Mouse (Mus musculus) forebrain, postnatal 0 days (tissue): Measurements from ENCODE around the gene Gm20219. TPM values are rescaled to one million over a fixed set of nuclear protein-coding genes. Genes with fewer than 3 reads are reported as not detected.

Source experiments
- ATAC-seq: fragments of 200-750 bp; cut with Nextera tagmentation; 2 replicates; pipeline ENCODE4 v1.8.0; 2017; ENCODE audit warnings: mild to moderate bottlenecking, moderate library complexity
- DNase-seq: peaks from one replicate; pipeline ENCODE4 v3.0.0-alpha.2; 2015
- H3K27ac ChIP-seq: fragments of 300-500 bp; sonication (generic); 2 replicates; pipeline ENCODE4 v1.5.1; 2014; ENCODE audit warnings: low read depth, mild to moderate bottlenecking, antibody characterized with exemption, low read length, moderate library complexity, mixed read lengths
- H3K27me3 ChIP-seq: fragments of 300-500 bp; sonication (generic); 2 replicates; pipeline ENCODE4 v1.6.1; 2014; ENCODE audit warnings: mild to moderate bottlenecking, low read length, mixed read lengths; ENCODE audit not compliant: insufficient read depth
- H3K36me3 ChIP-seq: fragments of 300-500 bp; sonication (generic); 2 replicates; pipeline ENCODE4 v1.6.1; 2014; ENCODE audit warnings: mild to moderate bottlenecking, moderate library complexity; ENCODE audit not compliant: insufficient read depth
- H3K4me1 ChIP-seq: fragments of 300-500 bp; sonication (generic); 2 replicates; pipeline ENCODE4 v1.6.1; 2014; ENCODE audit warnings: antibody characterized with exemption; ENCODE audit not compliant: insufficient read depth
- H3K4me2 ChIP-seq: fragments of 300-500 bp; sonication (generic); 2 replicates; pipeline ENCODE4 v1.6.1; 2014; ENCODE audit warnings: low read depth, mild to moderate bottlenecking, moderate library complexity
- H3K4me3 ChIP-seq: fragments of 300-500 bp; sonication (generic); 2 replicates; pipeline ENCODE4 v1.5.1; 2014; ENCODE audit warnings: low read depth, low read length, mixed read lengths
- H3K9ac ChIP-seq: fragments of 300-500 bp; sonication (generic); 2 replicates; pipeline ENCODE4 v1.6.1; 2014; ENCODE audit warnings: mild to moderate bottlenecking
- H3K9me3 ChIP-seq: fragments of 300-500 bp; sonication (generic); 2 replicates; pipeline ENCODE4 v1.6.1; 2016; ENCODE audit warnings: low read length
- CTCF ChIP-seq: sonication (generic); IDR thresholded peaks from 2 replicates; pipeline ENCODE4 v1.5.1; 2016; ENCODE audit warnings: antibody characterized with exemption, control low read depth, low read depth
- WGBS: fragments of 180-500 bp; shearing (Covaris S2); extraction: QIAGEN DNeasy Blood & Tissue Kit; methylation state at CpG from one replicate; pipeline ENCODE4 v1.1.7; 2014; 5-methylcytosine and 5-hydroxymethylcytosine counted together
- polyA plus RNA-seq: library from polyadenylated mRNA; unstranded; fragments of >200 nt; fragmentation: Nextera tagmentation; extraction: Ambion mirVana; gene quantifications from 2 replicates; pipeline ENCODE4 v1.2.1, GENCODE M21; 2015
- total RNA-seq: library from RNA; depleted of rRNA; stranded (reverse); fragments of >200 nt; gene quantifications from 2 replicates; pipeline ENCODE4 v1.2.3, GENCODE M21; 2014

Gm20219 gene
- total and polyA plus RNA-seq, 2 experiments from 2014 or later, result 0.33 to 0.40 TPM

GRCm38 (mm10) chr17:56511707-56512090 lies 42.5 kb downstream of the Gm20219 start:
- Histone ChIP-seq H3K27ac (no peak overlapping the region), H3K4me3 (peak overlapping the region; percentile 19), H3K27me3 (no peaks in the 10 kb centered on the region; the same call in 1 of the 2 replicates), H3K36me3 (no peaks in the 10 kb centered on the region), H3K9me3 (no peaks in the 10 kb centered on the region), H3K9ac (0 out of 2 replicates have a peak overlapping the region, but pooled peaks have one; percentile 31), H3K4me1 (peaks cover 17% of the 10 kb centered on the region), H3K4me2 (peak overlapping the region; percentile 41)
- WGBS, result 29% methylated on average over 28 of the region's 29 CpGs
- ATAC-seq (no peak), DNase-seq (no peak)
- no peak; the same call in 1 of the 2 replicates for TF ChIP-seq CTCF

DNA sequence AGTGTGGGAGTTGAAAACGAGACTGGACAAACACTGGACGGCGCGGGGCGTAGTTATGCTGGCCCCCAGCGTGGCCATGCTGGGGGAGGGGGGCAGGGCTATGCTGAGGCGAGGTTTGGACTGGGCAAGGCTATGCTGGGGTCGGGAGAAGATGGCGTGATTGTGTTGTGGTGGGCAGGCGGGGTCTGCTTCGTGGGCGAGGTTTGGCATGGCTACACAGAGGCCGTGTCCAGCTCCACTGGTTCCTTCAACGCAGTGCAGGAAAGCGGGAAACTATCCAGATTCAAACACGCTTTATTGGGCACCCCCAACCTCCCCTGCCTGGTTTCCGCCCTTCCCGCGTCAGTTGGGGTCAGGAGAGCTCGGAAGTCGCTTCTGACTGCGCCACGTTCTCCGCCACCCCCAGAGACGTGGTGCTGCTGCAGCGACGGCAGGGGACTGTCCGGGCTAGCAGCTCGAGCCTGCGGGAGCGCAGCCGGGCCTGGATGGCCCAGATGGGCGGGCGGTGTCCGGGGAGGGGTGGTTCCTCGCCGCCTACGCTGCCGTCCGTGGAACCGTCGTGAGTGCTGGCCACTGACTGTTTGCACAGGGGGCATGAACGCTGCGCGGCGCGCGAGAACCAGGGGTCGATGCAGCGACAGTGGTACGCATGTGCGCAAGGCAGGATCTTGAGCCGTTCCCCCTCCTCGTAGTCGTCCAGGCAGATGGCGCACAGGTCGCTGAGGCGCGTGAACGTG lies 43.0 kb downstream of the Gm20219 start:
- no peaks in the 10 kb centered on the region for H3K36me3 ChIP-seq
- H3K27ac ChIP-seq, result no peak overlapping the region
- ATAC-seq (no peak), DNase-seq (no peak)
- H3K9me3 ChIP-seq, result no peaks in the 10 kb centered on the region
- TF ChIP-seq CTCF, result no peak; the same call in 1 of the 2 replicates
- peaks cover 17% of the 10 kb centered on the region for H3K4me1 ChIP-seq
- peak overlapping the region; percentile 19 for H3K4me3 ChIP-seq
- H3K4me2 ChIP-seq, result peak overlapping the region; percentile 41
- H3K9ac ChIP-seq, result peak overlapping the region; percentile 31; the same call in 1 of the 2 replicates
- WGBS, result 10% methylated on average over 59 of the region's 60 CpGs
- no peaks in the 10 kb centered on the region; the same call in 1 of the 2 replicates for H3K27me3 ChIP-seq

GRCm38 (mm10) chr17:56510473-56510969 lies 43.7 kb downstream of the Gm20219 start:
- no peaks in the 10 kb centered on the region for H3K9me3 ChIP-seq
- H3K27ac ChIP-seq, result peak overlapping the region; percentile 30; the same call in 1 of the 2 replicates
- peak; percentile 55 for DNase-seq
- H3K4me2 ChIP-seq, result peak overlapping the region; percentile 41; the same call in 1 of the 2 replicates
- H3K4me1 ChIP-seq, result peaks cover 11% of the 10 kb centered on the region
- WGBS, result 26% methylated on average over 27 of the region's 27 CpGs
- H3K36me3 ChIP-seq, result no peaks in the 10 kb centered on the region
- no peak overlapping the region for H3K4me3 ChIP-seq
- no peak for TF ChIP-seq CTCF
- no peak overlapping the region for H3K9ac ChIP-seq
- no peak for ATAC-seq
- H3K27me3 ChIP-seq, result no peaks in the 10 kb centered on the region; the same call in 1 of the 2 replicates

- ATAC-seq, result peak; percentile 50
- Histone ChIP-seq H3K36me3 (no peaks in the 10 kb centered on the region), H3K4me3 (no peak overlapping the region), H3K4me2 (peak overlapping the region; percentile 13; the same call in 1 of the 2 replicates), H3K9me3 (no peaks in the 10 kb centered on the region), H3K9ac (no peak overlapping the region), H3K27ac (peak overlapping the region; percentile 30; the same call in 1 of the 2 replicates), H3K4me1 (peaks cover 7% of the 10 kb centered on the region; the same call in 1 of the 2 replicates), H3K27me3 (no peaks in the 10 kb centered on the region; the same call in 1 of the 2 replicates)
- WGBS, result 6% methylated on average over 32 of the region's 37 CpGs
- peak; percentile 82 for DNase-seq
- no peak for TF ChIP-seq CTCF
These were observed 44.3 kb downstream of the Gm20219 start for GRCm38 (mm10) chr17:56509707-56510472.

- ATAC-seq, result peak; percentile 5
- DNase-seq, result peak; percentile 51
- Histone ChIP-seq H3K4me2 (peak overlapping the region; percentile 13; the same call in 1 of the 2 replicates), H3K4me3 (no peak overlapping the region), H3K27ac (peak overlapping the region; percentile 81), H3K36me3 (no peaks in the 10 kb centered on the region), H3K27me3 (no peaks in the 10 kb centered on the region; the same call in 1 of the 2 replicates), H3K9me3 (no peaks in the 10 kb centered on the region), H3K4me1 (peaks cover 7% of the 10 kb centered on the region; the same call in 1 of the 2 replicates), H3K9ac (no peak overlapping the region)
- TF ChIP-seq CTCF, result no peak
- 26% methylated on average over 10 of the region's 10 CpGs for WGBS
These were observed 45.1 kb downstream of the Gm20219 start for GRCm38 (mm10) chr17:56509021-56509640.
